Mouse (Mus musculus): Measurements from ENCODE around the gene Ensa. TPM values are rescaled to one million over a fixed set of nuclear protein-coding genes. Genes with fewer than 3 reads are reported as not detected.

The Ensa gene
- polyA plus RNA-seq (2015; fragmentation: Illumina TruSeq; extraction: RNeasy Lipid Tissue Mini Kit (QIAGEN cat#74804); ENCODE audit: insufficient read depth, low replicate concordance), result 111 TPM

GRCm38 (mm10) chr3:95624628-95625503, at the start of gene Ensa:
Ensa (plus strand) TSS chr3:95624993.

GRCm38 (mm10) chr3:95588604-95589086, 36.1 kb upstream of the Ensa start, which contains the start of gene Golph3l:
Golph3l (plus strand) TSS chr3:95588934.

GRCm38 (mm10) chr3:95658236-95658867, 33.6 kb downstream of the Ensa start, which contains the start of gene Mcl1:
Mcl1 (plus strand) TSS chr3:95658788.

Other genes starting within 250 kb of the Ensa start
- gene 4930558C23Rik, start 222.2 kb upstream of the Ensa start, polyA plus RNA-seq (2015; fragmentation: Illumina TruSeq; extraction: RNeasy Lipid Tissue Mini Kit (QIAGEN cat#74804); ENCODE audit: insufficient read depth, low replicate concordance), result not detected
- 57.5 TPM for gene Arnt, start 190.6 kb upstream of the Ensa start, polyA plus RNA-seq (2015; fragmentation: Illumina TruSeq; extraction: RNeasy Lipid Tissue Mini Kit (QIAGEN cat#74804); ENCODE audit: insufficient read depth, low replicate concordance)
- gene Ctsk, start 125.7 kb upstream of the Ensa start, polyA plus RNA-seq (2015; fragmentation: Illumina TruSeq; extraction: RNeasy Lipid Tissue Mini Kit (QIAGEN cat#74804); ENCODE audit: insufficient read depth, low replicate concordance), result 6.5 TPM
- 961 TPM for gene Ctss, start 98.2 kb upstream of the Ensa start, polyA plus RNA-seq (2015; fragmentation: Illumina TruSeq; extraction: RNeasy Lipid Tissue Mini Kit (QIAGEN cat#74804); ENCODE audit: insufficient read depth, low replicate concordance)
- gene Hormad1, start 65.3 kb upstream of the Ensa start, polyA plus RNA-seq (2015; fragmentation: Illumina TruSeq; extraction: RNeasy Lipid Tissue Mini Kit (QIAGEN cat#74804); ENCODE audit: insufficient read depth, low replicate concordance), result not detected
- gene Golph3l, start 36.1 kb upstream of the Ensa start, polyA plus RNA-seq (2015; fragmentation: Illumina TruSeq; extraction: RNeasy Lipid Tissue Mini Kit (QIAGEN cat#74804); ENCODE audit: insufficient read depth, low replicate concordance), result 48.8 TPM
- 594 TPM for gene Mcl1, start 33.8 kb downstream of the Ensa start, polyA plus RNA-seq (2015; fragmentation: Illumina TruSeq; extraction: RNeasy Lipid Tissue Mini Kit (QIAGEN cat#74804); ENCODE audit: insufficient read depth, low replicate concordance)
- gene Adamtsl4, start 62.9 kb downstream of the Ensa start, polyA plus RNA-seq (2015; fragmentation: Illumina TruSeq; extraction: RNeasy Lipid Tissue Mini Kit (QIAGEN cat#74804); ENCODE audit: insufficient read depth, low replicate concordance), result 2.2 TPM
- gene Ecm1, start 114.6 kb downstream of the Ensa start, polyA plus RNA-seq (2015; fragmentation: Illumina TruSeq; extraction: RNeasy Lipid Tissue Mini Kit (QIAGEN cat#74804); ENCODE audit: insufficient read depth, low replicate concordance), result 22.0 TPM
- 43.4 TPM for gene Tars2, start 135.2 kb downstream of the Ensa start, polyA plus RNA-seq (2015; fragmentation: Illumina TruSeq; extraction: RNeasy Lipid Tissue Mini Kit (QIAGEN cat#74804); ENCODE audit: insufficient read depth, low replicate concordance)
- gene Rprd2, start 193.9 kb downstream of the Ensa start, polyA plus RNA-seq (2015; fragmentation: Illumina TruSeq; extraction: RNeasy Lipid Tissue Mini Kit (QIAGEN cat#74804); ENCODE audit: insufficient read depth, low replicate concordance), result 42.6 TPM
- 62.6 TPM for gene Prpf3, start 230.9 kb downstream of the Ensa start, polyA plus RNA-seq (2015; fragmentation: Illumina TruSeq; extraction: RNeasy Lipid Tissue Mini Kit (QIAGEN cat#74804); ENCODE audit: insufficient read depth, low replicate concordance)
- gene Mrps21, start 246.5 kb downstream of the Ensa start, polyA plus RNA-seq (2015; fragmentation: Illumina TruSeq; extraction: RNeasy Lipid Tissue Mini Kit (QIAGEN cat#74804); ENCODE audit: insufficient read depth, low replicate concordance), result 111 TPM